Mouse (Mus musculus): ENCODE measurements around the gene Gm36079. TPM values are rescaled to one million over a fixed set of nuclear protein-coding genes. Genes with fewer than 3 reads are reported as not detected.

The Gm36079 gene
- polyA plus RNA-seq, 1 experiment, result not detected

Other genes with a start within 250 kb of the Gm36079 start
- 22.8 and 24.3 TPM in 2 replicates for gene Zfp131, start 236.1 kb downstream of the Gm36079 start, polyA plus RNA-seq (2012; ENCODE audit: insufficient read depth, insufficient read length, missing spikeins)
- gene AF067063, start 196.8 kb downstream of the Gm36079 start, polyA plus RNA-seq (2012; ENCODE audit: insufficient read depth, insufficient read length, missing spikeins), result not detected in 2 replicates
- gene D13Ertd608e, start 191.0 kb downstream of the Gm36079 start, polyA plus RNA-seq (2012; ENCODE audit: insufficient read depth, insufficient read length, missing spikeins), result not detected in 2 replicates
- not detected in 2 replicates for gene Tcstv1, start 132.2 kb downstream of the Gm36079 start, polyA plus RNA-seq (2012; ENCODE audit: insufficient read depth, insufficient read length, missing spikeins)
- gene Gm21761, start 97.7 kb downstream of the Gm36079 start, polyA plus RNA-seq (2012; ENCODE audit: insufficient read depth, insufficient read length, missing spikeins), result not detected in 2 replicates
- gene B020031M17Rik, start 76.2 kb downstream of the Gm36079 start, polyA plus RNA-seq (2012; ENCODE audit: insufficient read depth, insufficient read length, missing spikeins), result not detected in 2 replicates
- 3.4 and 3.5 TPM in 2 replicates for gene Gm21188, start 25.2 kb upstream of the Gm36079 start, polyA plus RNA-seq (2012; ENCODE audit: insufficient read depth, insufficient read length, missing spikeins)
- gene Gm20767, start 113.2 kb upstream of the Gm36079 start, polyA plus RNA-seq (2012; ENCODE audit: insufficient read depth, insufficient read length, missing spikeins), result not detected in 2 replicates
- gene Gm21818, start 145.4 kb upstream of the Gm36079 start, polyA plus RNA-seq (2012; ENCODE audit: insufficient read depth, insufficient read length, missing spikeins), result not detected in 2 replicates
- gene Gm21762, start 188.9 kb upstream of the Gm36079 start, polyA plus RNA-seq (2012; ENCODE audit: insufficient read depth, insufficient read length, missing spikeins), result not detected in 2 replicates
- gene Gm21731, start 212.1 kb upstream of the Gm36079 start, polyA plus RNA-seq (2012; ENCODE audit: insufficient read depth, insufficient read length, missing spikeins), result not detected in 2 replicates
- gene AF067061, start 236.1 kb upstream of the Gm36079 start, polyA plus RNA-seq (2012; ENCODE audit: insufficient read depth, insufficient read length, missing spikeins), result not detected in 2 replicates